Comparison of ENCODE assay signal across 16 mouse cellular contexts in the genomic region with DNA sequence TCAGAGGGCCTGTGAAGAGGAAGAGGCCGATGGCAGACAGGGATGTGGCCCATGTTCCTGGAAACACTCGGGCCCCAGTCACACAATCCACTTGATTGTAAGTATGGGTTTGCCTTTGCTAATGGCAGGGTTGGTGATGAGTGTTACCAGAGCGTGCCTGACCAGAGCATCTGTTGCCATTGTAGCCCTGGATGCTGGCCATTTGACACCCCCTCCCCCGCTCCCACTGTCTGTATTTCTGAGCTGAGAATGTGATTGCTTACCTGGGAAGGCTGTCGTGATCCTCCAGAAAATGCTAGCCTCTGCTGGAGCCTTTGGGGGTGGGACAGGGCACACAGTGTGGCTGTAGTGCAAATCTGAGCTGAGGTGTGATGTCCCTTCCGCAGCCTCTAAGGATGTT.
"Had no signal": no experiment of that assay in that cellular context is flagged by ENCODE, and none has a peak within 500 bp of the region (broad histone marks: within the 10 kb centered on the region; RNA-seq: fewer than 3 reads in every experiment).

No protein-coding gene starts in this region.

- DNase-seq: heart, postnatal 10 days; heart, postnatal 14 days; heart, postnatal 36 days; heart, postnatal 4 days; kidney, adult 11 months; kidney, adult 18-20 months; kidney, adult 2 months; kidney, adult 8-10 months; kidney, adult 9 months; kidney, postnatal 10 days; kidney, postnatal 14 days; kidney, postnatal 25 days; kidney, postnatal 36 days; kidney, postnatal 4 days; layer of hippocampus, adult 9-11 months; layer of hippocampus, postnatal 36 days had no signal
